Mouse (Mus musculus) thymus, adult 2 months (tissue): ENCODE measurements around the gene Ubald2.

ENCODE experiments used
- CTCF ChIP-seq: fragments of 200-500 bp; IDR thresholded peaks from 2 replicates; pipeline ENCODE4 v1.5.1; 2012; ENCODE audit warnings: mild to moderate bottlenecking, control low read depth, low read length, moderate library complexity, borderline replicate concordance; ENCODE audit not compliant: control insufficient read depth, poor library complexity, insufficient read depth; ENCODE audit errors: extremely low read depth
- POLR2A ChIP-seq: fragments of 200-500 bp; IDR thresholded peaks from 2 replicates; pipeline ENCODE4 v1.6.1; 2012; ENCODE audit warnings: mild to moderate bottlenecking, low read length, control low read depth, moderate library complexity; ENCODE audit not compliant: control insufficient read depth, poor library complexity, insufficient read depth; ENCODE audit errors: extremely low read depth

DNA sequence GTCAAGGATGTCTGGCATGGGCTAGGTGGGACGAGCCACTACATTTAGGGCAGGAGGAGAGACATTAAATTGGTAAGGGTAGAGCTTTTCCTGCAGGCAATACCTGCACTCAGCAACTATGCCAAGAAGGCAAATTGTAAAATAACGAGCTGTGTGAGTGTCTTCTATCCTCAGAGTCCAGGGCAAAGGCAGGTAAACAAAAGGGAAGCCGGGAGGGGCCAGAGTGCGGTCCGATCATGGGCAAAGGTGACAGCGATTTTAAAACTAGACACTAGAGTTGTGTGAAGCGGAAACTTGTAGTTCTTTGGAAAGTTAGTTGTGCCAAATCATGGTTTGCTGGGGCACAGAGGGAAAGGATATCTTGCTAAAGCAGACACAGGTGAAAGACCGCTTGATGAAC is 50.4 kb downstream of the Ubald2 start:
- no peak for TF ChIP-seq POLR2A
- no peak for TF ChIP-seq CTCF
